Mouse (Mus musculus): ENCODE data around the gene Ace3. TPM values are rescaled to one million over a fixed set of nuclear protein-coding genes. Genes with fewer than 3 reads are reported as not detected.

The Ace3 gene
- polyA plus RNA-seq, 1 experiment from 2014 or later, result not detected

GRCm38 (mm10) chr11:105959355-105959754 lies 35.1 kb upstream of the Ace3 start:
- Histone ChIP-seq H3K4me1 (no peaks in the 10 kb centered on the region), H3K4me3 (no peak overlapping the region), H3K9me3 (replicated peaks) (no peaks in the 10 kb centered on the region), H3K4me2 (replicated peaks) (no peak overlapping the region), H3K36me3 (no peaks in the 10 kb centered on the region), H3K9ac (no peak overlapping the region), H3K27ac (no peak overlapping the region), H3K27me3 (no peaks in the 10 kb centered on the region)
- WGBS, result 49% methylated on average over 17 of the region's 17 CpGs
- ATAC-seq (ENCODE audit: low FRiP score), result no peak

GRCm38 (mm10) chr11:105964691-105965090 lies 29.8 kb upstream of the Ace3 start:
- Histone ChIP-seq H3K9ac (no peak overlapping the region), H3K9me3 (replicated peaks) (no peaks in the 10 kb centered on the region), H3K4me2 (replicated peaks) (no peak overlapping the region), H3K36me3 (no peaks in the 10 kb centered on the region), H3K27me3 (peaks cover 39% of the 10 kb centered on the region), H3K27ac (no peak overlapping the region), H3K4me1 (peaks cover 15% of the 10 kb centered on the region), H3K4me3 (no peak overlapping the region)
- no peak for ATAC-seq (ENCODE audit: low FRiP score)
- WGBS, result 64% methylated on average over 5 of the region's 5 CpGs

- ATAC-seq (ENCODE audit: low FRiP score), result no peak
- WGBS, result 73% methylated on average over 4 of the region's 4 CpGs
- Histone ChIP-seq H3K4me2 (replicated peaks) (no peak overlapping the region), H3K36me3 (no peaks in the 10 kb centered on the region), H3K27me3 (peaks cover 50% of the 10 kb centered on the region), H3K9me3 (replicated peaks) (no peaks in the 10 kb centered on the region), H3K27ac (no peak overlapping the region), H3K4me3 (no peak overlapping the region), H3K9ac (no peak overlapping the region), H3K4me1 (peaks cover 15% of the 10 kb centered on the region)
Observed at GRCm38 (mm10) chr11:105966288-105966687, 28.2 kb upstream of the Ace3 start.

GRCm38 (mm10) chr11:105967741-105968574 lies 26.5 kb upstream of the Ace3 start, which contains the start of gene Ace:
Ace (plus strand) TSS chr11:105967945.
- peak within 1 kb of the TSS; percentile 57 for H3K4me3 ChIP-seq
- no peaks in the 10 kb centered on the region for H3K9me3 ChIP-seq (replicated peaks)
- H3K9ac ChIP-seq, result peak within 1 kb of the TSS; percentile 69
- H3K4me2 ChIP-seq (replicated peaks), result peak within 1 kb of the TSS; percentile 99
- H3K27me3 ChIP-seq, result peaks cover 50% of the 10 kb centered on the region
- H3K4me1 ChIP-seq, result peaks cover 15% of the 10 kb centered on the region
- ATAC-seq (ENCODE audit: low FRiP score), result peak; percentile 83
- WGBS, result under 1% methylated on average over 75 of the region's 76 CpGs
- no peak within 1 kb of the TSS for H3K27ac ChIP-seq
- no peaks in the 10 kb centered on the region for H3K36me3 ChIP-seq

GRCm38 (mm10) chr11:105968948-105969347 lies 25.5 kb upstream of the Ace3 start:
- peaks cover 15% of the 10 kb centered on the region for H3K4me1 ChIP-seq
- H3K4me3 ChIP-seq, result no peak overlapping the region
- peak overlapping the region; percentile 99 for H3K4me2 ChIP-seq (replicated peaks)
- H3K9ac ChIP-seq, result no peak overlapping the region
- no peak for ATAC-seq (ENCODE audit: low FRiP score)
- H3K36me3 ChIP-seq, result no peaks in the 10 kb centered on the region
- peaks cover 50% of the 10 kb centered on the region for H3K27me3 ChIP-seq
- 51% methylated on average over 10 of the region's 10 CpGs for WGBS
- H3K27ac ChIP-seq, result no peak overlapping the region
- no peaks in the 10 kb centered on the region for H3K9me3 ChIP-seq (replicated peaks)

- H3K9me3 ChIP-seq (replicated peaks), result no peaks in the 10 kb centered on the region
- H3K4me2 ChIP-seq (replicated peaks), result no peak overlapping the region
- WGBS, result 56% methylated on average over 1 of the region's 1 CpGs
- no peak overlapping the region for H3K4me3 ChIP-seq
- H3K9ac ChIP-seq, result no peak overlapping the region
- ATAC-seq (ENCODE audit: low FRiP score), result no peak
- H3K27ac ChIP-seq, result no peak overlapping the region
- peaks cover 15% of the 10 kb centered on the region for H3K4me1 ChIP-seq
- peaks cover 50% of the 10 kb centered on the region for H3K27me3 ChIP-seq
- H3K36me3 ChIP-seq, result no peaks in the 10 kb centered on the region
Observed at GRCm38 (mm10) chr11:105969516-105969915, 25.0 kb upstream of the Ace3 start.

- Histone ChIP-seq H3K4me1 (no peaks in the 10 kb centered on the region), H3K36me3 (no peaks in the 10 kb centered on the region), H3K27me3 (peaks cover 15% of the 10 kb centered on the region), H3K4me3 (no peak overlapping the region), H3K4me2 (replicated peaks) (no peak overlapping the region), H3K9ac (no peak overlapping the region), H3K27ac (no peak overlapping the region), H3K9me3 (replicated peaks) (no peaks in the 10 kb centered on the region)
- no peak for ATAC-seq (ENCODE audit: low FRiP score)
- WGBS, result 96% methylated on average over 6 of the region's 6 CpGs
Observed at GRCm38 (mm10) chr11:105974593-105974992, 19.9 kb upstream of the Ace3 start.

GRCm38 (mm10) chr11:105975050-105975449 lies 19.4 kb upstream of the Ace3 start:
- no peaks in the 10 kb centered on the region for H3K36me3 ChIP-seq
- 80% methylated on average over 3 of the region's 3 CpGs for WGBS
- ATAC-seq (ENCODE audit: low FRiP score), result no peak

GRCm38 (mm10) chr11:105975636-105976035 lies 18.8 kb upstream of the Ace3 start:
- no peak overlapping the region for H3K9ac ChIP-seq
- 92% methylated on average over 5 of the region's 5 CpGs for whole genome bisulfite sequencing

More at GRCm38 (mm10) chr11:105975050-105975449, 19.4 kb upstream of the Ace3 start:
- Histone ChIP-seq H3K9ac (no peak overlapping the region), H3K9me3 (replicated peaks) (no peaks in the 10 kb centered on the region), H3K4me1 (no peaks in the 10 kb centered on the region), H3K4me2 (replicated peaks) (no peak overlapping the region), H3K27ac (no peak overlapping the region), H3K4me3 (no peak overlapping the region), H3K27me3 (peaks cover 11% of the 10 kb centered on the region)

GRCm38 (mm10) chr11:105978232-105978631 lies 16.2 kb upstream of the Ace3 start:
- Histone ChIP-seq H3K4me2 (replicated peaks) (no peak overlapping the region), H3K27ac (no peak overlapping the region), H3K36me3 (no peaks in the 10 kb centered on the region), H3K4me3 (no peak overlapping the region), H3K4me1 (no peaks in the 10 kb centered on the region), H3K27me3 (peaks cover 3% of the 10 kb centered on the region; the same call in 1 of the 2 replicates), H3K9ac (no peak overlapping the region), H3K9me3 (replicated peaks) (no peaks in the 10 kb centered on the region)
- ATAC-seq (ENCODE audit: low FRiP score), result no peak
- WGBS, result 85% methylated on average over 2 of the region's 2 CpGs

More at GRCm38 (mm10) chr11:105975636-105976035, 18.8 kb upstream of the Ace3 start:
- no peaks in the 10 kb centered on the region for H3K36me3 ChIP-seq
- no peaks in the 10 kb centered on the region for H3K9me3 ChIP-seq (replicated peaks)
- H3K4me2 ChIP-seq (replicated peaks), result no peak overlapping the region
- H3K27me3 ChIP-seq, result peaks cover 7% of the 10 kb centered on the region
- H3K4me1 ChIP-seq, result no peaks in the 10 kb centered on the region
- ATAC-seq (ENCODE audit: low FRiP score), result no peak
- no peak overlapping the region for H3K4me3 ChIP-seq
- H3K27ac ChIP-seq, result no peak overlapping the region

- H3K4me3 ChIP-seq, result no peak overlapping the region
- no peaks in the 10 kb centered on the region for H3K4me1 ChIP-seq
- H3K36me3 ChIP-seq, result no peaks in the 10 kb centered on the region
- H3K4me2 ChIP-seq (replicated peaks), result no peak overlapping the region
- no peak overlapping the region for H3K9ac ChIP-seq
- H3K9me3 ChIP-seq (replicated peaks), result no peaks in the 10 kb centered on the region
- no peak for ATAC-seq (ENCODE audit: low FRiP score)
- WGBS, result 69% methylated on average over 5 of the region's 5 CpGs
- H3K27ac ChIP-seq, result no peak overlapping the region
- H3K27me3 ChIP-seq, result peaks cover 3% of the 10 kb centered on the region; the same call in 1 of the 2 replicates
Observed at GRCm38 (mm10) chr11:105978634-105979033, 15.8 kb upstream of the Ace3 start.

- Histone ChIP-seq H3K36me3 (no peaks in the 10 kb centered on the region), H3K4me1 (peaks cover 8% of the 10 kb centered on the region; the same call in 1 of the 2 replicates), H3K9me3 (replicated peaks) (no peaks in the 10 kb centered on the region), H3K4me2 (replicated peaks) (no peak overlapping the region), H3K27me3 (no peaks in the 10 kb centered on the region), H3K9ac (no peak overlapping the region), H3K4me3 (no peak overlapping the region), H3K27ac (no peak overlapping the region)
- 64% methylated on average over 4 of the region's 4 CpGs for WGBS
- ATAC-seq (ENCODE audit: low FRiP score), result no peak
Observed at GRCm38 (mm10) chr11:105984452-105984851, 10.0 kb upstream of the Ace3 start.

GRCm38 (mm10) chr11:105987446-105987845 lies 7.0 kb upstream of the Ace3 start:
- 83% methylated on average over 6 of the region's 6 CpGs for WGBS
- Histone ChIP-seq H3K4me2 (replicated peaks) (no peak overlapping the region), H3K4me3 (no peak overlapping the region), H3K27ac (no peak overlapping the region), H3K9me3 (replicated peaks) (no peaks in the 10 kb centered on the region), H3K4me1 (peaks cover 8% of the 10 kb centered on the region; the same call in 1 of the 2 replicates), H3K9ac (no peak overlapping the region), H3K36me3 (no peaks in the 10 kb centered on the region), H3K27me3 (no peaks in the 10 kb centered on the region)
- ATAC-seq (ENCODE audit: low FRiP score), result no peak

Data from hindbrain, embryonic 12.5 days (tissue).